Mouse (Mus musculus) c-Kit-positive CD71-positive TER-119-negative erythroid progenitor cells, embryonic 14.5 days (primary cell): ENCODE results near the gene Lmo2.

Experiments used
- DNase-seq: peaks from one replicate; pipeline ENCODE4 v3.0.0-alpha.2; 2013; ENCODE audit warnings: low read depth

Gene Lmo2

DNA sequence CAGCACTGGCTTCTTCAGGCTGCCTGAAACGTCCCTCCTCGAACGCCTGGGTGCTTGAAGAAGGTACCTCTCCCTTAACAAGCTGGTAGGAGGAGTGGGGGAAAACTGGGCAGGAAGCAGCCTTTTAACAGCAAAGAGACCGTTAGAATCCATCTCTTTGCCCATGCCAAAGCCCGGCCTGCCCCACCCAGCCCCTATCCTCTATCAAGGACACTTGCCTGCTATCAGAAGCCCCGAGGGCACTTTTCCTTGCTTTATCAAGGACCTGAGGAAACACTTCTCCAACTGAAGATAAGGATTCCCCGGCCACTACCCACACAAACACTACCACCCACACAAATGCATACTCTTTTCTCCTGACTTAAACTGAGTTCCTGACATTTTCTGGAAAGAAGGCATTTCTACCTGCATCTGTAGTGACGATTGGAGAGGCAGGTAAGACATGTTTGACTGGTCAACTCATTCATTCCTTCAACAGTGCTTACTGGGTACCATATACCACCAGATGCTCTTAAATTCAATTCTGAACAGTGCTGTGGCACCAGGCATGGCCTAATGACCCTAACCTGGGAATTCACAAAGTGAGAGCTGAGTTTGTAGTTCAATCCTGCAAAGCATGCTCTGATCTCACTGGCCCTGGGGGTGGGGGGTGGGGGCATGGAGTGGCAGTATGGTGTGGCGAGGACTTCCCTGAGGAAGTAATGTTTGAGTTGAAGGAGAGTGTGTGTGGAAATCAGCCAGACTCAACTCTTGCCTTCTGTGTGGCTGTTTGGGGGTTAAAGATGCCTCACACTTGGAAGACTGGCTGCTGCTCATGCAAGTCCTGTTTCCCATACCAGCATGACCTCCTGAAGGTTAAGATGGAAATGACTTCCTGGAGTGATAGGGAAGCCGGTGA, at the start of gene Lmo2:
Gene Lmo2, plus strand, starts transcription at position 338 of the 898 bp plus-strand sequence.
- no peak for DNase-seq

- no peak for DNase-seq
These were observed 47.2 kb upstream of the Lmo2 start for GRCm38 (mm10) chr2:103910601-103911000.

DNA sequence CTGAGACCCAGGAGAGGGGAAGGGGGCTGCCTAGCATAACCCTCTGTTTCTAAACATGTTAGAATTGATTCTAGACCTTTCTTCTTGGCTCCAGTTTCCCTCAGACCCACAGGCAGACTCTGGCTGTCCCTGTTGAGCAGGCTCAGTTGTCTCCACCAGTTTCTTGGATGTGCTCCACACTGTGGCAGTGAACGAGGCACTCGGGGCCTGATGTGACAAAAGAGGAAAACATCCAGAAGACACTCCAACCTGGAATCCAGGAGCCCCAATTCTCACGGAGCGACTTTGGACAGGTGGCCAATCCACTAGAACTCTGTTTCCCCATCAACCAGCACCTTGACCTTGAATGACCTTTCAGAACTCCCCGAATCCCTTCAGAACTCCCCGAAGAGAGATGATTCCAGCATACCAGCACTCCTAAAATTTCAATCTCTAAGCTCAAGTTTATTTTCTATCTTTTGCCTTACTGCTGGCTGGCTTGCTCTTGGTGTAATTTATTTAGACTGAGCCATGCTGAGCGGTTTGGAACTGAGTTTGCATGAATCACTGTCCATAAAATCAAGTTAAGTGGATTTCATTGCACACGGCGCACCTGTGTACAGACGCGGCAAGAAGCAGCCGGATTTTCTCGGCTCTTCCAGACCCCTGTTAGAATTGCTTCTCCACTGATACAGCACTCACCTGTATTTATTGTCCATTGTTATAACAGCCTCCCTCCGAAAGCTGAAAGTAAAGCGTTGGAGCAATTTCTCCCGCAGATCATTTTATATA, 45.1 kb upstream of the Lmo2 start:
- DNase-seq, result no peak

DNA sequence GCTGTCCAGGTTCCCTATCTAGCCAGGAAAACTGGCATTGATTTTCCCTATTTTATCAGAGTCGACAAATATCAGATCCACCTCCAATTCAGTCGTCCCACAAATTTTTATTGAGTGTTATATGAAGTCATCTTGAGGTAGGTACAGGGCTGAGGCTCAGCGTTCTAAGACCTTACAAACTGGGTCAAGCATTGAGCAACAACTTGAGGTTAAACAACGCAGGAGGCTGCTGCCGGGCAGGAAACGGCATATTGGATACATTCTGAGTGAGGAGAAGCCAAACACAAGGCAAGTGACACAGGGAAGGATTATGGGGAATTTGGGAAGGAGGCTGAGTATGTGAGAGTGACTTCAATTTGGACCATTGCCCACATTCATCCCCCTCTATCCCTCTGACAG, 44.5 kb upstream of the Lmo2 start:
- DNase-seq, result no peak

GRCm38 (mm10) chr2:103916069-103916468, 41.7 kb upstream of the Lmo2 start:
- no peak for DNase-seq

DNA sequence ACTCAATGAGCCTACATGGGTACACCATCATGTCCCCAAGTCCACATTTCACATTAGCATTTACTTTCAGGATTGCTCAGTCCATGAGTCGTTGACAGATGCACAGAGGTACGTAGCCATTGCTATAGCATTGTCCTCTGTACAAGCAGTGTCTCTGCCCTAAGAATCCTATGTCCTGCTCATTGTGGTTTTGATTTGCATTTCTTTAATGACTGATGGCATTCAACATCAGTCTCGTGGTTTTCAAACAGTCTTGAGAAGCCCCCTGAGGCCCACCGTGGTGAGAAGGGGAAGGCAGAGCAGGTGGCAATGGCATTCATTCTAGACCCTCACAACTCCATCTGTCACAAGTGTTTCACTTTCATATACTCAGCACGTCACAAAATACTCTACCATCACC, 40.4 kb upstream of the Lmo2 start:
- DNase-seq, result no peak

- DNase-seq, result no peak
These were observed 39.4 kb upstream of the Lmo2 start for GRCm38 (mm10) chr2:103918375-103918774.

DNA sequence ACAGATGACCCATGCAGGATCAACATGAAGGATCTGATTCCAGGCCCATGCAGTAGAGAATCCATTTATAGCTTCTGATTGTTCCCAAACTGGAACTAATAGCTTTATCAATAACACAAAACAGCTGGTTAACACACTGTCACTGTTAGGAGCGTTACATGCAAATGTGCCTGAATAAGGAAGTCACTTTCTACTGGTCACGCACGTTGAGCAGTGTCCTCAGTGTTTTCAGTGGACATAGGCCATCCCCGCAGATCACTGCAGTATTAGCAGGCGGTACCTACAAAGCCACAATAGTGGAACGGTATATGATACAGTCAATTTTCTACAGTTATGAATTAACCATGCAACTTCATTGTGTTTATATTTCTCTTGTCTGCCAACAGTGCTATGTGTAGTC, 38.3 kb upstream of the Lmo2 start:
- DNase-seq, result no peak

- DNase-seq, result peak; percentile 55
These were observed 31.1 kb upstream of the Lmo2 start for GRCm38 (mm10) chr2:103926586-103927113.

GRCm38 (mm10) chr2:103927610-103928145, 30.1 kb upstream of the Lmo2 start:
- no peak for DNase-seq

DNA sequence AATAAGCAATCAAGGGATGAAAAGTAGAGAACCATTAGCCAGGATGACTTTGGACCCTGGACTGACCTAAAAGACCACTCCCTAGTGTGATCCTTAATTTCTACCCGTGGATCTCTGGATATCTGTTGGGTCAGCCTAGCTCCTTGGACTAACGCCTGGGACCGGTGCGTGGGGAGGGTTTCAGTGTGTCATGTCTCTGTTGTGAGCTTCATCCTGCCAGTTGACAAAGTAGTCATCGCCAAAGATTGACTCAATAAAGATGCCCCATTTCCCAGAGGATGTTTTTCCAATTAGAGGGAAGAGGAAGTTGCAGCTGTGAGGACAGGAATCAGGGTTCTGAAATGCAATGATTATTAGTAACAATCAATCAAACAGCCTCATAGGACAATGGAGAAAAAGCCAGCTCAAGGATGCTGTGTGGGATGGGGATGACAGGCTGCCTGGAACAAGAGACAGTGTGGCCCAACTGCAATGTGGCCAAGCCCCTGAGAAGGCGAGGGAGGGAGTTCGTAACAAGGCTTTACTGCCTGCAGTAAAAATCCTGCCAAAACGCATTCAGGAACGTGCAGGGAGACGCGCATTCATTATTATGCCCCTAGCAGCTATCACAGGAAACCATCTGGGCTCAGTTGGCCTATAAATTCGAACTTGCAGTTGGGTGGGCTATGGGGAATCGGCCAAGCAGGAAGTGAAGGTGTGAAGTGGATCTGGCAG, 27.3 kb upstream of the Lmo2 start:
- no peak for DNase-seq

DNA sequence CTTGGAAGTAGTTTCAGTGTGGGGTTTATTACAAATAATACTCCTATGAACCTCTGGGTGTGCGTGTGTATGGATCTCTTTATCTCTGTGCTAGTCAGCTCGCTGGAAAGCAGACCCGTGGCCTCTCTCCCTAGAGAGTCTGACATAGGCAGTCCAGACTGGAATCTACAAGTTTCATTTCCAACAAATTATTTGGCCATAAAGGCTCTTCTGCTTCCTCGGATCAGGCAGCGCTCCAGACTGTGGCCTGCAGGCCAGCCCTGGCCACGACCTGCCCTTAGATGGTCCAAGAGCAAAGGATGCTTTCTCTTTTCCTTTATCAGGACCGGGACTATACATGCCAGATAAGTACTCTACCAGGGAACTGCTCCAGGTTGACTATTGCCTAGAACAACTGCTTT, 26.3 kb upstream of the Lmo2 start:
- no peak for DNase-seq

GRCm38 (mm10) chr2:103932025-103932424, 25.8 kb upstream of the Lmo2 start:
- DNase-seq, result no peak

GRCm38 (mm10) chr2:103932480-103932879, 25.3 kb upstream of the Lmo2 start:
- DNase-seq, result no peak

- no peak for DNase-seq
These were observed 23.5 kb upstream of the Lmo2 start for GRCm38 (mm10) chr2:103934270-103934669.

- no peak for DNase-seq
These were observed 23.1 kb upstream of the Lmo2 start for GRCm38 (mm10) chr2:103934670-103935069.

DNA sequence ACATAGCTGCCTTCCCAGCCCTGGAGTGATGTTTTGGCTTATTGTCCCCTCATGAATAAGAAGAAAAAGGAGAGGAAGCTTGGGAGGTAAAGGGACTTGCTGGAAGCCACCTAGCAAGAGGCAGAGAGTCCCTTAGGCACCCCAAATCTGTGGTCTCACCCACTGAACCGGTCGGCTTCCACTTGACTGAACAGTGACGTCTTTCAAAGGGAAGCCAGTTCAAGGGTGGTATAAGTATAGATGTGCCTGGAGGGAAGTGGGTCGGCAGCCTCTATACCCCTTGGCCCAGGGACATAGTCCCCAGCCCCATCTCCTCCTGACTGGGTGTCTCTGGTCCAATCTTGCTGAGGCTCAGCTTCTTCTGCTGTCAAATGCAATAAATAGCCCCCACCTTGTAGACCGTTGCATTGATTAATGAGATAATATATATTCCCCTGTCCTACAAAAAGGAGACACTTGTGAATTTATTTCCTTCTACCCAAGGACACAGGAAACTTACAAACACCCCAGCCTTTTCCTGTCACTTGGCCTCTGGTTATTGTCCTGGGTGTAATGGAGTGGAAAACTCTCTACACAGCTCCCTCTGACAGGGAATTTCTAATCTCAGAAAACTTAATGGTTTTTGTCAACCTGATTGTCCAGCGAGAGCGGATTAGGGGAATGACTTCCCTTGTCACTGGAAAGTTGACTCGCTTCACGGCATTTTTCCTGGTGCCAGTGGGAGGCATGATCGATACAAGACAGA, 21.9 kb upstream of the Lmo2 start:
- no peak for DNase-seq

DNA sequence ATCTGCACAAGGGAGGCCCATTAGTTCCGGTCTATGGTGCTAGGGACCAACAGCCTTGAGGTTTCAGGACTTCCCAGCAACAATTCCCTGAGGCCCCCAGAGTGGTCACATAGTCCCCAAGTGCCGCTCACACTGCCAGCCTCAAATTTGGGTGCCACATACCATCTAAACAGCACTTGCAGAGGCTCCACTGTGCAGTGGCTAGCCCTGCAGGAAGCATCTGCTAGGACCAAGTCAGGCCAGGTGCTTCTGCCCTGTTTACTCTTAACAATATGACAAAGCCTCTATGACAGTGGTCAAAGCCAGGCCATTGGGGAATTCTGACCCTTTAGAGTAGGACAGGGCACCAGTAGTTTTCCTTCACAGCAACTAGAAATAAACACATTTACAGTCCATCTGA, 21.1 kb upstream of the Lmo2 start:
- no peak for DNase-seq

- DNase-seq, result no peak
These were observed 20.1 kb upstream of the Lmo2 start for GRCm38 (mm10) chr2:103937670-103938069.

DNA sequence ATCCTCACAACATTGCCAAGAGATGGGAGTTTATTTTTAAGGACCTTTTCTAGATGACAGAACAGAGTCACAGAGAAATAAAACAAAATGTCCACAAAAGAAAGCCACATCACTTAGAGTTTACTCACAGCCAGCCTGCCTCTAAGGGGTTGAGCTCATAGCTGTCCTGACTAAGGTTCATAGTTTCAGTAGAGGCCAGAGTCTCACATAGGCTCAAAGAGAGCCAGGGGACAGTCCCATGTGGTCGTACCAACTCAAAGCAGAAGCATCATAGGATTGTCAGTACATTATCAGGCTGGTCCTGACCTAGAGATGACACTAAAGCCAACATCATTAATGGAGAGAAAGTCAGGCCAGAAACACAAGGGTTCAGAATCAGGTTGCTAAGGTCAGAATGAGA, 19.2 kb upstream of the Lmo2 start:
- DNase-seq, result no peak

DNA sequence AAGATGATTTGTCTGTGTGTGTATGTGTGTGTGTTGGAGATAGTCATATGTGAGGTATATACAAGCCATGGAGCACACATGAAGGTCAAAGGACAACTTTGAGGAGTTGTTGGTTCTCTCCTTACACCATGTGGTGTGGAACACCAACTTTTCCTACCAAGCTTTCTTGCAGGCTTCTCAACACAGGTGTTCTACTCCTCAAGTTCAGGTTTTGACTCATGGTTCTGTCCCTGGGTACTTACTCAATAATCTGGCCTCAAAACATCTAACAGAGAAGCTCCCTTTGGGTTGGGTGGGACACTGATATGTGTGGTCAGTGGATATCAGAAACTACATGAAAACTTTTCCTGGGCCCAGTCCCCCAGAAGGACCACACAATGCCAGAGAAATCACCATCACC, 18.8 kb upstream of the Lmo2 start:
- no peak for DNase-seq
